Mouse (Mus musculus): Measurements from ENCODE around the gene Trex1. TPM values are rescaled to one million over a fixed set of nuclear protein-coding genes. Genes with fewer than 3 reads are reported as not detected.

Trex1 gene
- polyA plus RNA-seq, 1 experiment from 2014 or later, result 15.2 TPM

GRCm38 (mm10) chr9:109040906-109041305, 18.6 kb downstream of the Trex1 start:
- peak overlapping the region; percentile 85 for H3K4me2 ChIP-seq (ENCODE audit: low read length)
- H3K27ac ChIP-seq, result peak overlapping the region; percentile 50; the same call in 1 of the 2 replicates
- TF ChIP-seq CTCF (IDR thresholded peaks at IDR 0.05; ENCODE audit: low read depth), result no peak
- peaks cover 3% of the 10 kb centered on the region; the same call in 1 of the 2 replicates for H3K36me3 ChIP-seq (ENCODE audit: insufficient read depth, low read length)
- H3K4me1 ChIP-seq (replicated peaks; ENCODE audit: insufficient read depth, low read length), result peaks cover 25% of the 10 kb centered on the region
- peak; percentile 48 for ATAC-seq (replicated peaks; ENCODE audit: low FRiP score, low read depth)
- H3K27me3 ChIP-seq (ENCODE audit: insufficient read depth, low read length), result no peaks in the 10 kb centered on the region
- no peak for DNase-seq (ENCODE audit: low spot score)
- H3K4me3 ChIP-seq (replicated peaks; ENCODE audit: low read depth, low read length), result no peak overlapping the region
- WGBS, result 57% methylated on average over 6 of the region's 6 CpGs
- H3K9ac ChIP-seq (ENCODE audit: low read depth, low read length), result no peak overlapping the region
- H3K9me3 ChIP-seq (replicated peaks; ENCODE audit: low read length), result no peaks in the 10 kb centered on the region

GRCm38 (mm10) chr9:109040216-109040615, 19.3 kb downstream of the Trex1 start:
- Histone ChIP-seq H3K4me1 (replicated peaks; ENCODE audit: insufficient read depth, low read length) (peaks cover 25% of the 10 kb centered on the region), H3K9me3 (replicated peaks; ENCODE audit: low read length) (no peaks in the 10 kb centered on the region), H3K27me3 (ENCODE audit: insufficient read depth, low read length) (no peaks in the 10 kb centered on the region), H3K27ac (peak overlapping the region; percentile 50; the same call in 1 of the 2 replicates), H3K9ac (ENCODE audit: low read depth, low read length) (no peak overlapping the region; the same call in 1 of the 2 replicates), H3K36me3 (ENCODE audit: insufficient read depth, low read length) (peaks cover 3% of the 10 kb centered on the region; the same call in 1 of the 2 replicates), H3K4me3 (replicated peaks; ENCODE audit: low read depth, low read length) (peak overlapping the region; percentile 65; the same call in 1 of the 2 replicates), H3K4me2 (ENCODE audit: low read length) (peak overlapping the region; percentile 85)
- TF ChIP-seq CTCF (IDR thresholded peaks at IDR 0.05; ENCODE audit: low read depth), result no peak
- no peak for ATAC-seq (replicated peaks; ENCODE audit: low FRiP score, low read depth)
- WGBS, result 74% methylated on average over 8 of the region's 8 CpGs
- DNase-seq (ENCODE audit: low spot score), result no peak

- no peak for TF ChIP-seq CTCF (IDR thresholded peaks at IDR 0.05; ENCODE audit: low read depth)
- no peaks in the 10 kb centered on the region for H3K27me3 ChIP-seq (ENCODE audit: insufficient read depth, low read length)
- peaks cover 3% of the 10 kb centered on the region; the same call in 1 of the 2 replicates for H3K36me3 ChIP-seq (ENCODE audit: insufficient read depth, low read length)
- no peaks in the 10 kb centered on the region for H3K9me3 ChIP-seq (replicated peaks; ENCODE audit: low read length)
- peaks cover 25% of the 10 kb centered on the region for H3K4me1 ChIP-seq (replicated peaks; ENCODE audit: insufficient read depth, low read length)
- 0 out of 2 replicates have a peak overlapping the region, but pooled peaks have one; percentile 92 for H3K27ac ChIP-seq
- 76% methylated on average over 4 of the region's 4 CpGs for WGBS
- ATAC-seq (replicated peaks; ENCODE audit: low FRiP score, low read depth), result no peak
- H3K4me2 ChIP-seq (ENCODE audit: low read length), result peak overlapping the region; percentile 85
- H3K4me3 ChIP-seq (replicated peaks; ENCODE audit: low read depth, low read length), result peak overlapping the region; percentile 65
- H3K9ac ChIP-seq (ENCODE audit: low read depth, low read length), result peak overlapping the region; percentile 5; the same call in 1 of the 2 replicates
- DNase-seq (ENCODE audit: low spot score), result no peak
Observed at GRCm38 (mm10) chr9:109039681-109040080, 19.9 kb downstream of the Trex1 start.

- DNase-seq (ENCODE audit: low spot score) (peak; percentile 64), ATAC-seq (replicated peaks; ENCODE audit: low FRiP score, low read depth) (no peak; the same call in 1 of the 2 replicates)
- TF ChIP-seq CTCF (IDR thresholded peaks at IDR 0.05; ENCODE audit: low read depth), result no peak
- Histone ChIP-seq H3K36me3 (ENCODE audit: insufficient read depth, low read length) (no peaks in the 10 kb centered on the region), H3K9me3 (replicated peaks; ENCODE audit: low read length) (no peaks in the 10 kb centered on the region), H3K27me3 (ENCODE audit: insufficient read depth, low read length) (no peaks in the 10 kb centered on the region), H3K4me1 (replicated peaks; ENCODE audit: insufficient read depth, low read length) (peaks cover 25% of the 10 kb centered on the region), H3K4me3 (replicated peaks; ENCODE audit: low read depth, low read length) (peak overlapping the region; percentile 65), H3K27ac (peak overlapping the region; percentile 92), H3K4me2 (ENCODE audit: low read length) (peak overlapping the region; percentile 85), H3K9ac (ENCODE audit: low read depth, low read length) (peak overlapping the region; percentile 84)
- WGBS, result 16% methylated on average over 8 of the region's 8 CpGs
Observed at GRCm38 (mm10) chr9:109038901-109039364, 20.6 kb downstream of the Trex1 start.

- no peaks in the 10 kb centered on the region for H3K9me3 ChIP-seq (replicated peaks; ENCODE audit: low read length)
- no peaks in the 10 kb centered on the region for H3K36me3 ChIP-seq (ENCODE audit: insufficient read depth, low read length)
- peak; percentile 84 for DNase-seq (ENCODE audit: low spot score)
- TF ChIP-seq CTCF (IDR thresholded peaks at IDR 0.05; ENCODE audit: low read depth), result no peak
- H3K27ac ChIP-seq, result peak within 1 kb of the TSS; percentile 92
- H3K4me2 ChIP-seq (ENCODE audit: low read length), result peak within 1 kb of the TSS; percentile 85
- peak within 1 kb of the TSS; percentile 65 for H3K4me3 ChIP-seq (replicated peaks; ENCODE audit: low read depth, low read length)
- ATAC-seq (replicated peaks; ENCODE audit: low FRiP score, low read depth), result peak; percentile 85
- no peaks in the 10 kb centered on the region for H3K27me3 ChIP-seq (ENCODE audit: insufficient read depth, low read length)
- peaks cover 25% of the 10 kb centered on the region for H3K4me1 ChIP-seq (replicated peaks; ENCODE audit: insufficient read depth, low read length)
- WGBS, result under 1% methylated on average over 40 of the region's 40 CpGs
- peak within 1 kb of the TSS; percentile 84 for H3K9ac ChIP-seq (ENCODE audit: low read depth, low read length)
Observed at GRCm38 (mm10) chr9:109038086-109038895, 21.2 kb downstream of the Trex1 start, which contains the start of gene Shisa5. Gene Shisa5 (plus strand): TSS chr9:109038565.

GRCm38 (mm10) chr9:109032435-109032834, 27.1 kb downstream of the Trex1 start:
- Histone ChIP-seq H3K4me3 (replicated peaks; ENCODE audit: low read depth, low read length) (no peak overlapping the region), H3K36me3 (ENCODE audit: insufficient read depth, low read length) (no peaks in the 10 kb centered on the region), H3K4me2 (ENCODE audit: low read length) (no peak overlapping the region), H3K9ac (ENCODE audit: low read depth, low read length) (no peak overlapping the region), H3K4me1 (replicated peaks; ENCODE audit: insufficient read depth, low read length) (no peaks in the 10 kb centered on the region), H3K9me3 (replicated peaks; ENCODE audit: low read length) (no peaks in the 10 kb centered on the region), H3K27me3 (ENCODE audit: insufficient read depth, low read length) (no peaks in the 10 kb centered on the region), H3K27ac (no peak overlapping the region)
- no peak for ATAC-seq (replicated peaks; ENCODE audit: low FRiP score, low read depth)
- no peak for TF ChIP-seq CTCF (IDR thresholded peaks at IDR 0.05; ENCODE audit: low read depth)
- WGBS, result 78% methylated on average over 6 of the region's 6 CpGs
- no peak for DNase-seq (ENCODE audit: low spot score)

Data from kidney, postnatal 0 days (tissue).